Mouse (Mus musculus): ENCODE data around the gene Foxd3. TPM values are rescaled to one million over a fixed set of nuclear protein-coding genes. Genes with fewer than 3 reads are reported as not detected.

Foxd3 gene
- polyA plus RNA-seq, 2 experiments = 0.81 to 3.3 TPM

DNA sequence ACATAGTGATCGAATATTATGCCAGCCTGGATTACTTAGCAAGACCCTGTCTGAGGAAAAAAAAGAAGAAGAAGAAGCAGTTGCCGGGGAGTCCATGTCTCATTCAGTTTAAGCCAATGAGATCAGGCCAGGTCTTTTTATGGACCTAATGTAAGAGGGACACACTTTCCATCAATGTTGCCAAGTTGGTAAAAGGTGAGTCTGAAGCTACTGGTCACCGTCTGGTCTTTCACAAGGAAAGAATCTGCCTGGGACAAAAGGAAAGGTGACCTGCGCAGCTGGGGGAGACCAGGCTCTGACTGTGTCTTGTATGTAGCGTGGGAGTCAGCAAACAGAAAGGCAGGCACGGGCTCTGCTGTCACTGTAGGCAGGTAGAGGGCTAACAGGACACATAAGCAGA is 27.8 kb downstream of the Foxd3 start:
- TF ChIP-seq POLR2A (IDR thresholded peaks at IDR 0.05; ENCODE audit: borderline replicate concordance, extremely low read depth, insufficient read depth, insufficient read length) = no peak
- Histone ChIP-seq H3K4me1 (ENCODE audit: control insufficient read depth, insufficient read depth, low read length) (no peaks in the 10 kb centered on the region), H3K4me2 (replicated peaks; ENCODE audit: low read depth, low read length, severe bottlenecking) (no peak overlapping the region), H3K9me3 (ENCODE audit: control insufficient read depth, low read length) (no peaks in the 10 kb centered on the region), H3K27me3 (ENCODE audit: control insufficient read depth, insufficient read depth, low read length) (no peaks in the 10 kb centered on the region), H3K9ac (ENCODE audit: low read depth, low read length, severe bottlenecking) (no peak overlapping the region), H3K27ac (replicated peaks; ENCODE audit: low read depth, low read length) (no peak overlapping the region), H3K4me3 (replicated peaks; ENCODE audit: low read length) (no peak overlapping the region), H3K36me3 (ENCODE audit: control insufficient read depth, insufficient read depth, low read length) (no peaks in the 10 kb centered on the region)
- DNase-seq (ENCODE audit: low spot score) (no peak), ATAC-seq (ENCODE audit: low FRiP score, low read depth) (no peak)
- WGBS = 86% methylated on average over 6 of the region's 6 CpGs

- no peaks in the 10 kb centered on the region for H3K9me3 ChIP-seq (ENCODE audit: control insufficient read depth, low read length)
- H3K9ac ChIP-seq (ENCODE audit: low read depth, low read length, severe bottlenecking) = no peak overlapping the region
- no peak overlapping the region for H3K27ac ChIP-seq (replicated peaks; ENCODE audit: low read depth, low read length)
- H3K4me1 ChIP-seq (ENCODE audit: control insufficient read depth, insufficient read depth, low read length) = no peaks in the 10 kb centered on the region
- WGBS = 39% methylated on average over 5 of the region's 5 CpGs
- TF ChIP-seq POLR2A (IDR thresholded peaks at IDR 0.05; ENCODE audit: borderline replicate concordance, extremely low read depth, insufficient read depth, insufficient read length) = no peak
- H3K4me2 ChIP-seq (replicated peaks; ENCODE audit: low read depth, low read length, severe bottlenecking) = no peak overlapping the region
- H3K36me3 ChIP-seq (ENCODE audit: control insufficient read depth, insufficient read depth, low read length) = no peaks in the 10 kb centered on the region
- DNase-seq (ENCODE audit: low spot score) (no peak), ATAC-seq (ENCODE audit: low FRiP score, low read depth) (no peak)
- H3K4me3 ChIP-seq (replicated peaks; ENCODE audit: low read length) = no peak overlapping the region
- no peaks in the 10 kb centered on the region for H3K27me3 ChIP-seq (ENCODE audit: control insufficient read depth, insufficient read depth, low read length)
Observed at GRCm38 (mm10) chr4:99686308-99686707, 30.2 kb downstream of the Foxd3 start.

Small RNA genes lying within 50 kb of the gene (microRNA-seq; reads per million reads assigned to microRNA genes)
- gene Gm23366 = not detected

Other genes starting within 250 kb of the Foxd3 start
- gene Alg6, start 59.4 kb downstream of the Foxd3 start, polyA plus RNA-seq (2012; rRNA removed) = 20.7 and 25.0 TPM in 2 replicates
- 17.4 and 18.9 TPM in 2 replicates for gene Alg6, start 59.4 kb downstream of the Foxd3 start, polyA plus RNA-seq (2014; fragmentation: Nextera tagmentation; extraction: Ambion mirVana)
- 18.0 and 20.6 TPM in 2 replicates for gene Efcab7, start 172.9 kb downstream of the Foxd3 start, polyA plus RNA-seq (2012; rRNA removed)
- gene Efcab7, start 172.9 kb downstream of the Foxd3 start, polyA plus RNA-seq (2014; fragmentation: Nextera tagmentation; extraction: Ambion mirVana) = 20.8 and 21.2 TPM in 2 replicates

Data from limb, embryonic 14.5 days (tissue).